Mouse (Mus musculus): Measurements from ENCODE around the gene Colgalt2.
A peak's percentile ranks its signal among the peaks of the same experiment; 100 is the strongest.
"Not testable (repeated sequence)": the region's sequence is repeated elsewhere in the genome, so short reads cannot be mapped to it uniquely, and the experiment has no call there.

The Colgalt2 gene

DNA sequence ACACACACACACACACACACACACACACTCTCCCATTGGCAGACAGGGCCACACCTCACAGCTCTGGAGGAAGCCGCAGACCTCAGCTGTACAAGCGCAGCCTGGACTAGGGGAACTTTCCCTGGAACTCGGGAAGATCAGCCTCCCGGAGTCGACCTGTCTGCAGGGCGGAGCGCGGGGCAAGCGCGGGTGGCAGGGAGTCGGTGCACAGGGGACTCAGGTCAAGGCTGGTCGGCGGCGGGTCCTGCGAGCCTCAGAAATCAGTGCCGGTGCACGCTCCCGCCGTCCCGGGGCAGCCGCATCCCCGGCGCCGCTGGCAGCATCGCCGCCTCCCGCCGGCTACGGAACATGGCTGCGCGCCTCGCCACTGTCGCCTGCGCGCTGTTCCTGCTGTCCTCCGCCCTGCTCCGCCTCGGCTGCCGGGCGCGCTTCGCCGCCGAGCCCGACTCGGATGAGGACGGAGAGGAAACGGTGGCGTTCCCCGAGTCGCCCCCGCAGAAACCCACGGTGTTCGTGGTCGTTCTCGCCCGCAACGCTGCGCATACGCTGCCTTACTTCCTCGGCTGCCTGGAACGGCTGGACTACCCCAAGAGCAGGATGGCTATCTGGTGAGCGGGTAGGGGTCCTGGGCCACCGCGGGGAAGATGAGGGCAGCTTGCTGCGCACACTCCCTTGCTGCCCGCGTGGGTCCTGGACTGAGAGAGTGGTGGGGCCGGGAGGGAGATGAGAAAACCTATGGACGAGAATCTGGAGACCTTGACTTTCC, at the start of gene Colgalt2:
Colgalt2 (plus strand) TSS at position 41 of the 766 bp plus-strand sequence.
- DNase-seq (ENCODE audit: low read depth, low spot score) = peak; percentile 71

DNA sequence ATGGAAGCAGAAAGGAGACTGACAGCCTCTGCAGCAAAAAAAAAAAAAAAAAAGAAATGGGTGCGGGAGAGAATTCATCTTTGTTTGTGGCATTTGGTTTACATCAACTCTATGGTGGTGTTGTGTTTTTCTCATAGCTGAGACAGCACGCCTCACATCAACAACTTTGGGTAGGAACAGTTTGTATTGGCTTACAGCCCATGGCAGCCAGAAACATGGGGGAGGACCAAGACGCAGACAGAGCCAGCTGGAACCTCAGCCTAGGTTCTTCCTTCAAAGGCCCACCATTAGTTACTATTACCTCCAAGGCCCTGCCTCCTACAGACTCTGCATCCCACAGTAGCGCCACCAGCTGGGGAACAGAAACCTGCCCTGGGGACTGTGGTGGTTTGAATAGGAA, 42.9 kb upstream of the Colgalt2 start:
- no peak for DNase-seq (ENCODE audit: low read depth, low spot score)

DNA sequence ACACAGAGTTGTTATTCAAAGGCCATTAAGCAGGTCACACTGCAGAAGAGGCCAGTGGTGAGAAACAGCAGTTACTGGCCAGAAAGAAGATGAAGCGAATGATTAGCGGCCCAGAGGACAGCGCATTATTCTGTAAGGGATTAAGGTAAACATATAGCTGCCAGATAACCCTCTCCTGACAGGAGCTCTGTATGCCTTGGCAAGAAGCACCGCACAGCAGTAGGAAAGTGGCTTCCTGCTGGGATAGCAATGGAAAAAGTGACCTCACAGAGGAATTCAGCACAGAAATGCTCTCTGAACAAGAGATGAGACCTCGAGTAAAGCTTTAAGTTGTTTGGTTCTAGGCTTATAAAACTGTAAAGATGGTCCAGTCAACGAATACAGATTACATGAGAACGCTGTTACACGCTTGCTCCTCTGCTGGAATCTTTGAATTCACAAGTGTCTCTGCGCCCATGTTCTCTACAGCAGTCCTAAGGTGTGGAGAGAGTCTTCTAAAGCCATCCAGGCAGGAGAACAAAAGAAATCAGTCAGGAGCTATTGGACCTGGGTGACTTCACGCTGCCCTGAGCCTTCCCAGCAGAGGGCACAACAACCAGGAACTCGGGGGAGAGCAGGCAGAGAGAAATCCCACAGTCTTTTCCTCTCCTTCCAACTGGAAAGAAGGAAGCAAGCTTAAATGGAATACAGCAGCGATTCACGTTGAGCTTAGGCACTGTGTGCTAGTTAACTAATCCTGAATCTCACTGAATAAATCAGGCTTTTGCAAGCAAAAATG, 31.1 kb upstream of the Colgalt2 start:
- DNase-seq (ENCODE audit: low read depth, low spot score) = no peak

DNA sequence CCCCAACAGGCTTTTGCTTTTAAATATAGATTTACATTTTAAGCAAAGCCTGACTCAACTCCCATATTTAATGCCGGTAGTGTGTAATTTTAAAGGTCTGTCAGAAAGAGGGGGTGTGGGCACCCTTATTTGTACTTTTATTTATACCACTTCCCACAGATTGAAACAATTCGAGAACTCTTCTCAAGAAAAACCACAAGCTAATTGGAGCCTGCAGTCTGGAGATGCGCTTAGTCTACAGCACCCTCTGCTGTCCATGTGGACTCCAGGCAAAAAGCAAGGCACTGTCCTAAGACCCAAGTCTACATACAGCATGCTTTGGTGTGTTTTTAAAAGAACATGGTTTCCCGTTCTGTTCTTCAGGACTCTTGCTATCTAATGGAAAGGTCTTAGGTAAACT, 30.5 kb upstream of the Colgalt2 start:
- peak; percentile 25 for DNase-seq (ENCODE audit: low read depth, low spot score)

DNA sequence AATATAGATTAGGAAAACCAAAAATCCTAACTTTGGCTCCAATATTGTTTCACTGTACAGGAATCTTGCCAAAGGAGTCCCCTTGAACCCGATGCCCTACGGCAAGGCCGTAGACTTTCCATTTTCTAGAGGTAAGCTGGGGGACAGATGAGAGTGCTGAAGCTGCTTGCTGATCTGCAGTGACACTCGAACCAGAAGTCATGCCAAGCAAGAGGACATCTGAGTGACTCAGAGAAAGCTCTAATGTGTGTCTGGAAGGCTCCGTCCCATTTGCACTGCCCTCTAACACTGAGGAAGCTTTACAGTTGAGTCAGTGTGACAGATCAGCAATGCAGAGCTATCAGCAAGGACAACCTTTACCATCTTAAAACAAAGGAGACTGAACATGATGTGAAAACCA, 21.3 kb upstream of the Colgalt2 start:
- DNase-seq (ENCODE audit: low read depth, low spot score) = no peak

DNA sequence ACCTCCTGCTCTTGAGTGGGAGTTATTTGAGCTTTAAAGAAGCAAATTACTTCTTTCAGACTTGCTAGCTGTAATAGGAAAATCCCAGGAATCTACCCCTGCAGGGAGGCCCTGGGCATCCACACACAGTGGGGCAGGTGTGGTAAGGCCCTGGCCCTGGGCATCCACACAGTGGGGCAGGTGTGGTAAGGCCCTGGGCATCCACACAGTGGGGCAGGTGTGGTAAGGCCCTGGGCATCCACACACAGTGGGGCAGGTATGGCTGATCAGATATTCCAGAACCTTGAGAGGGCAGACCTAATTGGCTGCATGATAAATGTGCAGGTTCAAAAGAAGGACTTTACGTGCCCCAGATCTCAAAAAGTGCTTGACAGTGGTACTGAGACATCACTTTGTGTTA, 15.0 kb upstream of the Colgalt2 start:
- DNase-seq (ENCODE audit: low read depth, low spot score) = no peak

DNA sequence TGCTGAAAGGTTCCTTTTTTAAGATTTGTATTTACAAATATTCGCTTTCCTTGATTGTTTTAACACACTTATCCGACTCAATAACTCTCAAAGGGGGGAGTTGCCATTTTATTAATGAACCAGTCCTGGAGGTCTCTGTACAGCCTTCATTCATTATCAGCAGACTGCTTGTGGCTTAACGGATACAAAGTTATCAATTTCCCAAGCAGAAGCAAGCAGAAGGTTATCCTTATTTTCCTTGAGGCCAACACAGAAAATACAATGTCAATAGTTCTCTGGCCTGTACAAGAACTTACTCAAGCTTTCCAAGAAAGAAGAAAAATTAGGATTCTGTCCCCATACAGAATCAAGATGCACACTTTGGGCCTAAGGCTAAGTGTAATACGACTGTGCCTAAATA, 13.9 kb upstream of the Colgalt2 start:
- DNase-seq (ENCODE audit: low read depth, low spot score) = not testable (repeated sequence)

DNA sequence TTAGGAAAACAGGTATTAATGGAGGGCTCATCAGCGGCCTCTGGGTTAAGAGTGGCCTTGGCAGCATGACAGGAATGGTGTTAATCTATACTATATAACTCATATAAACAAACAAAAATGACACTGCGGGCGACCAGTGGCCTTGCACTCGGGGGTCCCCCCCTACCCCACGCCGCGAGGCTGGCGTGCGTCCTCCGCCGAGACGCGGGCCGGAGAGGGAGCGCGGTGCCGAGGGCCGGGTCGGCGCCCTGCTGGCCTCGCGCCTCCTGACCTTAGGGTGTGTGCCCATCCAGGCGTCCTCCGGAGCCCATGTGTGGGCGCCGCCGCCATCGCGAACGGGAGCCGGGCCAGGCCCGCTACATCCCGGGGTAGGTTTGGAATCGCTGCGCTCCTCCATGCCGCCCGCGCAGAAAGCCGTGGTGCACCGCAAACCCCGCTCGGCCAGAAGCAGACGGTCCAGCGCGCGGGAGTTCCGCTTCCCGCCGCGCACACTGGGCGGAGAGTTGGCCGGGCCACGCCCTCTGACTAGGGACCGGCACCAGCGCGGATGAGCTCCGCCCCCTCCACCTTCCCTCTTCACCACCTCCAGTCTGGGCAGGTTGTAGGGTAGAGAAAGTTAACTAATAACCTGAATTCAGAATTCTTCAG, 13.3 kb upstream of the Colgalt2 start, which contains the start of gene Tsen15:
Tsen15 (minus strand) TSS at position 501 of the 648 bp plus-strand sequence.
- DNase-seq (ENCODE audit: low read depth, low spot score) = peak; percentile 94

DNA sequence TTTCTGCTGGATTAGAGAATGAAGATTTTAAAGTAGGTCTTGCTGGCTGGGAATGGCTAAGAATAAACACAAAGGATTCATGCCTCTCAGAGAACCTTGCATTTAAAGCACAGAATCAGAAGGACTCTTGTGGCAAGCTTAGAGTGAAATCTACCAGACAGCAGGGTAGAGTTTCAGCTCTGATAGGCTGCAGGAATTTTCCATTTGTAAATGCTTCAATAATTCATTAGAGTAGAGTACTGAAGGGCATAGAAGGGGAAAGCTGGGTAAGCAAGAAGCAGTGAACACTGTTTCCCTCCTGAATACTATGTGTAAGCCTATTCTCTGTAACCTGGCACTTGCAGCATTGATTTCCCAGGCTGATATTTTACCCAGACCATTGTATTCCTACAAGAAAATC, 10.4 kb upstream of the Colgalt2 start:
- DNase-seq (ENCODE audit: low read depth, low spot score) = no peak

DNA sequence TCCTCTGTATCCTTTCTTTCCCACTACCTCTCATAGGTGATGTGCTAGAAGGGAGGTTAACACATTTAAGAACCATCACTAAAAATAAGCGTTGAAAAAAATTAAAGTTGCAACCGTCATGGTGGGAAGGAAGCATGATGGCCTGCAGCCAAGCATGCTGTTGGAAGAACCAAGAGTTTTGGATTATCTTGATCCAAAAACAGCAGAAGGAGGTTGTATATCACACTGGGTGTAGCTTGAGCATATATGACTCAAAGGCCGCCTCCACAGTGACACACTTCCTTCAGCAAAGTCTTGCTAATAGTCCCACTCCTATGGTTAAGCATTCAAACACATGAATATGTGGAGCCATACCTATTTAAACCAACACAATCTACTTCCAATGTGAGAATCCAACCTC, 5.5 kb upstream of the Colgalt2 start:
- DNase-seq (ENCODE audit: low read depth, low spot score) = no peak

DNA sequence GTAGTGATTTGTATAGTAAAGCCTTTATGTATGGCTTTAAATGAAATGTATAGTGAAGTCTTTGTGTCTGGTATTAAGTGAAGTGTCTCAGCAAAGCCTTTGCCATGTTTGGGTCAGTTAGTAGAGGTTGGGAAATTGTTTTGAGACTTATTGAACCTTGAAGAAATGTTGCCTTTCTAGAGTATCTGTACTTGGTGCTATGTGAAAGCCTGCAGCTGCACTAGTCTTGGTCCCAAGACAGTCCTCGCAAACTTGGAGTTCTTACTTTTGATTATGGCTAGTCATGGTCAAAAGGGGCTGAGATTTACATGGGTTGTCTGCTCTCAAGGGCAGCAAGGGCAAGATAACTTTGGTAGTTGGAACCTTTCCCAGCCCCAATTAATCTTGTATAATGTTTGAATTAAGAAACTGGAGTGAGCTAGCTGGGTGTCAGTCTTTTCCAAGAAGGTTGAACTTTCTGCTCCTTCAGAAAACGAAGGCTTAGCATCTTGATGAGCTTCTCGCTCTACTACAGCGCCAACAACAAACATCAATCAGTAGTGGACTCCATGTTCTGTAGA, 4.6 kb upstream of the Colgalt2 start:
- DNase-seq (ENCODE audit: low read depth, low spot score) = no peak

DNA sequence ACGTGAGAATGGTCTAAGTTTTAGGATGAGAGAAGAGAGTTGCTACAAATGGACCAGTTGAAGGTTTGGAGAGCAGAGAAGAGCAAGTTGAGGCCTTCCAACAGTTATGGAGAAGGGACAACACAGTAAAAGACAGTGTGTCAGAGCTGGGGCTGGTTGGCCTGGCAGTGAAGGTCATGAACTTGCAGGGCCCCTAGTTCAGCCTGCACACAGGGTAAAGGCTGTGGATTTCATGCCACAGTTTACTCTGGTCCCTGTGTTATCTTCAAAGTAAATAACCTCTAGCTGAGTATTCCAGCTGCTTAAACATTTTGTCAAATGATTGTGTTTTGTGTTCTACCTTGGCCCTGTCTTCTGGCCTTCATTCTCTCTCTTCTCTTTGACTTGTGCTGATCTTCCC, 922 bp upstream of the Colgalt2 start:
- no peak for DNase-seq (ENCODE audit: low read depth, low spot score)

DNA sequence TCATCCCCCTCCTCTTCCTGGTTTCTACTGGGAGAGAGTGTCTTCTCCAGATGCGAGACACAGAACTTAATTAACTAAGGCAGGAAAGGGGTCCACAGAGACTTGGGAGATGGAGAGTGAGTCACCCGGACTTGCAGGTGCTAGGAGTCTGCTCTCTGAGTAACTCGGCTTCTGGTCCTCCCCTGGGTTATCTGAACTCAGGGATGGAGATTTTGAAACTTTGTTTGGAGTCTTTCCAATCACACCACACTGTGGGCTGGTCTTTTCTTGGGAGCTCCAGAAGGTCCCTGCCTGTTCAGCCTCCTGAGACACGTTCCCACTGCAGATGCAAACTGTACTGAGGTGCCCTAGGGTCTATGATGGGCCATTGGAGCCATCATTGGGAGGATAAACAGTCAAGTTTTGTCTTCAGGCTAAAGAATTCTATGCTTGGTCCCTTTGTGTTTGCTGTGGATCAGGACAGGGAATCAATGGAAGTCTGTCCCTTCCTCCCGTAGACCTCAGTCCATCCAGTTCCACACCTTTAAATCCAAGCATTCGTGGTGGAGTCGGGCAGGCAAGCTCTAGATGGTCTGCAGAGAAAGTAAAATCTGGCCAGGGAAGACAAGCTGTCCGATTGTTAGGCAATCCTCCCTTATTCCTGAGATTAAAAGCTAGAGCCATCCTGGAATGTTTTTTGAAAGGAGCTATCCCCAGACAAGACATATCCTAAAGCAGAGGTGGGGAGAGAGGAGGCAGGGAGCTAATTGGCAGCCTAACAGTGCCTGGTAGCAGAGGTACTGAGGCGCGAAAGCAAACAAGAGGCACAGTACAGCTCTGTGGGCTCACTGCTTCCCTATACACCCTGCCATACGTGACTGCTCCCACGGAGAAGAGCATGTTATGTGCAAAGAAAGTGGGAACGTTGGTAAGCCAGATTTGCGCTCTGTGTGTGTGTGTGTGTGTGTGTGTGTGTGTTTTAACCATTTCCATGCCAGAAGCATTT, 1.2 kb downstream of the Colgalt2 start:
- DNase-seq (ENCODE audit: low read depth, low spot score) = peak; percentile 7

DNA sequence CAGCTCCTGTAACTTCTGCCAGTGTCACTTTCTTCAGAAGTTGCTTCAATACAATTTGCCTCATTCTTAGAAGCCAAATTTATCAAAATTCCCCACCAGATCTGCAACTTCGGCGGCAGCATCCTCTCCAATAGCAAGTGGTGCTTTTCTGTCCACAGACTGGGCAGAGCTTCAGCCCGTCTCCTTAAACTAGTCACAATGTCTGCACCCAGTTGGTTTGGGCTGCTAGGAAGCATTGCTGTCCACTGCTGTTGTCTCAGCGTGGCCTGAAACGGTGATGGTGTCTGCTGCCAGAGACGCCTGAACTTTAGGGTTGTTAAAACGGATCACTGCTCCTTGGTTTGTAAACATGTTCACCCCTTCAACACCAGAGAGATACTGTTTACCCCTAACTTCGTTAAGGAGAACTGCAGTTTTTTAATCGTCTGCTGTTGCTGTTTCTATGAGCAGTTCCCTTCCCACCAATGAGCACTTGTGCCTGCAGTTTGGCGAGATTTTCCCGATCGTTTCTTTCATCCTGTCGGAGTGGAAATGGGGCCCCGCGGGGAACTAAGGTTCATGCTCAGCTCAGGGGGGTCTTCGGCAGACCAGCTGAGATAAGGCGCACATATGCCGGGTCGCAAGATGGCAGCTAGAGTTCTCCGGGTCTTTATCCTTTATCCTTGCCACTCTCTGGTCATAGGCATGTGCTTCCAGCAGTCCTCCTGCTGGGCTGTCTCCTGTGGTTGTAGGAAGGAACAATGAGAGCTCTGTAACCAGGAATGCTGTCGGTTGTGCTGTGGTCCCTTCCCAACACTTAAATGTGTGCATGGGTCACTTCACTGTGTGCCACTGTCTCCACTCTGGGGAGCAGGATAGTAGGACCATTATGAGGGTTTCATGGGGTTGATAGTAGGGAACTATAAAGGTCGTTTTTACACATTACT, 7.7 kb downstream of the Colgalt2 start:
- peak; percentile 11 for DNase-seq (ENCODE audit: low read depth, low spot score)

DNA sequence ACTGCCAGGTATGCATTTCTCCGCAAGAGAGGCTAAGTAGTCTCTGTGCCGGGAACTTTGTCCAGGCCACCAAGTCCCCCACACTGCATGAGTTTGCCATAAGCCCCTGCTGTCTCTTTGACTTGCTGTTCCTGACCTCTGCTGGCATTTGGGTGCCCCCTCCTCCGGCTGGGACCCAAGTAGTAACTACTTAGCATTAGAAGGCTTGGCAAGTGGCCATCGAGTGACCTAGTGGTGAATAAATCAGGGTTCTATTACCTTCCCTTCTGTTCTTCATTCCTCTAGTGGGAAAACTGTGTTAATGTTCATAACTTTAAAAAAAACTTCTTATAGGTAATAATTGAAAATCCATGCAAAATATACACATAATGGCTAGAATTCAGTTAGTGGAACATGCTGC, 9.7 kb downstream of the Colgalt2 start:
- DNase-seq (ENCODE audit: low read depth, low spot score) = no peak

DNA sequence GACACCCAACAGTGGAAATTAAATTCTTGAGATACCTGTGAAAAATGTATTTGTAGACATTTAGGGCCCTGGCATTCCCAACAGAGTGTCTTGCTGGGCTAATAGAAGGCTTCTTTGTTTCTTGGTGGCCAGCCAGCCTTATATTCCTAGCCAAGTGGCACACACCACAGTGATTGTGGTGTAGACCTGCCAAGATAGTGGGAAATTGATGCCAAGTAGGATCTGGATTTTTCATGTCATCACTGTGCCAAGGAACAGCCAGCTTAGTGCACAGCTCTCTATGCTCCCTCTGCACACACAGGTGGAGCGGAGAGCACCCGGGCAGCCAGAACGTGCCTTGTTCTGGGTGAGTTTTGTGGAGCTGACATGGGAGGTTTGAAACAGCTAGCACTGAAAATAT, 11.0 kb downstream of the Colgalt2 start:
- no peak for DNase-seq (ENCODE audit: low read depth, low spot score)

DNA sequence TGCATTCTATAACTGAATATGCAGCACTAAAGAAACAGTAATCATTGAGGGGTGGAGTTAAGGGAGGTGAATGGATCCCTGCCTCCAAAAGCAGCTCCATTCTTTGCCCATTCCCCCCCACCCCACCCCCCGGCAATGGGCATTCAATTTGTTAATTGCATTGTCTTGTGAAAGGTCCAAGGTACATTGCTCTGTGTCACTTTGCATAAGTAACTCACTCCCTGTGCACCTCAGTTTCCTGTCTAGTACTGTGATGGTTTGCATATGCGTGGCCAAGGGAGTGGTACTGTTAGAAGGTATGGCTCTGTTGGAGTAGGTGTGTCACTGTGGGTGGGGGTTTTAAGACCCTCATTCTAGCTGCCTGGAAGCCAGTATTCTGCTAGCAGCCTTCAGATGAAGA, 13.5 kb downstream of the Colgalt2 start:
- DNase-seq (ENCODE audit: low read depth, low spot score) = peak; percentile 54

DNA sequence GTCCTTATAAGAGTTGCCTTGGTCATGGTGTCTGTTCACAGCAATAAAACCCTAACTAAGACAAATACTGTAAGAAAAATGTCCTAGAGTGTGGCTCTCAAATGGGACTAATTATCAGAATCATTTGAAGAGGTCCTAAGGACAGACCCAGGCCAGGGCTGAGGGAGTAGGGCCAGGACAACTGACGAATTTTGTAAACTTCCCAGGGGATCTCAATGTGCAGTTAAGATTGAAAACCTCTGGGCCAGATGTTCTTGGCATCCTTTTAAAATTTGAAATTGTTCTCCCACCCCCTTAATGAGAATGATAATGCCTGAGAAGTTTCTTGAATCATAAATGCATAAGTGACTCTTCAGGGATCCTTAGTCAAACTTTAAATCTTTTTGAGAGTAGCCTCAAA, 14.3 kb downstream of the Colgalt2 start:
- no peak for DNase-seq (ENCODE audit: low read depth, low spot score)

DNA sequence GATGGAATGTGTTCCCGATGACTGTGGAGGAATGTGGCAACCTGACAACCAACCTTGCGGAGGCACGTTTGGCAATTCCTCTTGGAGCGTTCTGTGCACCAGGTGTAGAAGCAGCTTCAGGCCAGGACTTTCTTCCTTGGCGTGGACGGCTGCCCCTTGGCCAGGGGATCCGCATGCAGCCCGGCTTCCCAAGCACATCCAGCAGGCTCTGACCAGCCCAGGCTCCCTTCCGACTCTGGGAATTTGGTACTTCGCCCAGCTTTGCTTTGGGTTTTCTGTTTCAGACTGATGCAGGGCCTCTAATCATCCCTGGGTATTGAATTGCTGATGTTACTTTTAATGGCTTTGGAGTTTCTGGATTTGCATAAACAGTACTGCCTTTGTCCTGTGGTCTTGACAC, 14.8 kb downstream of the Colgalt2 start:
- peak; percentile 74 for DNase-seq (ENCODE audit: low read depth, low spot score)
